Mouse (Mus musculus) heart, postnatal 0 days (tissue): Measurements from ENCODE around the gene Tmsb10. TPM values are rescaled to one million over a fixed set of nuclear protein-coding genes. Genes with fewer than 3 reads are reported as not detected.

Source experiments
- ATAC-seq: fragments of 200-750 bp; cut with Nextera tagmentation; 2 replicates; pipeline ENCODE4 v1.8.0; 2017; ENCODE audit warnings: low read depth, moderate number of reproducible peaks, moderate library complexity; ENCODE audit not compliant: insufficient read depth
- DNase-seq: peaks from one replicate; pipeline ENCODE4 v3.0.0-alpha.2; 2016; ENCODE audit warnings: low spot score
- H3K27ac ChIP-seq: fragments of 300-500 bp; sonication (generic); 2 replicates; pipeline ENCODE4 v1.5.1; 2014; ENCODE audit warnings: low read depth, mild to moderate bottlenecking
- H3K27me3 ChIP-seq: fragments of 300-500 bp; sonication (generic); 2 replicates; pipeline ENCODE4 v1.6.1; 2014; ENCODE audit warnings: low read length, mixed read lengths; ENCODE audit not compliant: control insufficient read depth, insufficient read depth
- H3K36me3 ChIP-seq: fragments of 300-500 bp; sonication (generic); replicated peaks from 2 replicates; pipeline ENCODE4 v1.6.1; 2014; ENCODE audit warnings: low read length, mixed read lengths; ENCODE audit not compliant: control insufficient read depth, insufficient read depth
- H3K4me1 ChIP-seq: fragments of 300-500 bp; sonication (generic); 2 replicates; pipeline ENCODE4 v1.6.1; 2014; ENCODE audit warnings: antibody characterized with exemption; ENCODE audit not compliant: control insufficient read depth, insufficient read depth
- H3K4me2 ChIP-seq: fragments of 300-500 bp; sonication (generic); 2 replicates; pipeline ENCODE4 v1.6.1; 2014; ENCODE audit warnings: low read depth, mild to moderate bottlenecking, low read length, moderate library complexity
- H3K4me3 ChIP-seq: fragments of 300-500 bp; sonication (generic); 2 replicates; pipeline ENCODE4 v1.5.1; 2014; ENCODE audit warnings: low read depth, low read length
- H3K9ac ChIP-seq: fragments of 300-500 bp; sonication (generic); replicated peaks from 2 replicates; pipeline ENCODE4 v1.6.1; 2014; ENCODE audit warnings: low read depth, low read length, mixed read lengths
- H3K9me3 ChIP-seq: fragments of 300-500 bp; sonication (generic); replicated peaks from 2 replicates; pipeline ENCODE4 v1.6.1; 2016; ENCODE audit warnings: low read length; ENCODE audit not compliant: control insufficient read depth
- CTCF ChIP-seq: IDR thresholded peaks from 2 replicates; pipeline ENCODE4 v1.5.1; 2016; ENCODE audit warnings: antibody characterized with exemption, control low read depth, low read depth
- EP300 ChIP-seq: IDR thresholded peaks from 2 replicates; pipeline ENCODE4 v1.6.1; 2016; ENCODE audit warnings: antibody characterized with exemption, low read depth
- WGBS: fragments of 180-500 bp; shearing (Covaris S2); extraction: QIAGEN DNeasy Blood & Tissue Kit; methylation state at CpG from one replicate; pipeline ENCODE4 v1.1.7; 2014; 5-methylcytosine and 5-hydroxymethylcytosine counted together
- polyA plus RNA-seq: library from polyadenylated mRNA; unstranded; fragments of >200 nt; fragmentation: Nextera tagmentation; extraction: Ambion mirVana; gene quantifications from 2 replicates; pipeline ENCODE4 v1.2.1, GENCODE M21; 2015
- total RNA-seq: library from RNA; depleted of rRNA; stranded (reverse); fragments of >200 nt; gene quantifications from 2 replicates; pipeline ENCODE4 v1.2.3, GENCODE M21; 2014; ENCODE audit warnings: low replicate concordance; rRNA removed

Gene Tmsb10
- total and polyA plus RNA-seq, 2 experiments from 2014 or later = 43.7 to 1,264 TPM

- H3K4me1 ChIP-seq = no peaks in the 10 kb centered on the region
- ATAC-seq (no peak), DNase-seq (no peak)
- H3K36me3 ChIP-seq = no peaks in the 10 kb centered on the region
- no peaks in the 10 kb centered on the region for H3K27me3 ChIP-seq
- H3K4me3 ChIP-seq = no peak overlapping the region
- H3K9me3 ChIP-seq = no peaks in the 10 kb centered on the region
- H3K4me2 ChIP-seq = no peak overlapping the region
- TF ChIP-seq CTCF (no peak), EP300 (no peak)
- H3K9ac ChIP-seq = no peak overlapping the region
- WGBS = 65% methylated on average over 9 of the region's 9 CpGs
- H3K27ac ChIP-seq = no peak overlapping the region
These were observed 40.0 kb downstream of the Tmsb10 start for GRCm38 (mm10) chr6:72918510-72919033.

GRCm38 (mm10) chr6:72916330-72916729, 42.2 kb downstream of the Tmsb10 start:
- Histone ChIP-seq H3K4me2 (no peak overlapping the region), H3K36me3 (no peaks in the 10 kb centered on the region), H3K9me3 (no peaks in the 10 kb centered on the region), H3K9ac (no peak overlapping the region), H3K4me3 (no peak overlapping the region), H3K4me1 (no peaks in the 10 kb centered on the region), H3K27ac (no peak overlapping the region), H3K27me3 (no peaks in the 10 kb centered on the region)
- no peak for TF ChIP-seq CTCF
- no peak for ATAC-seq
- DNase-seq = no peak
- 81% methylated on average over 7 of the region's 7 CpGs for WGBS

- WGBS = 76% methylated on average over 6 of the region's 6 CpGs
- Histone ChIP-seq H3K36me3 (no peaks in the 10 kb centered on the region), H3K4me3 (no peak overlapping the region), H3K27ac (no peak overlapping the region), H3K9me3 (0 out of 2 replicates have a peak, but pooled peaks cover 4% of the 10 kb centered on the region), H3K4me1 (no peaks in the 10 kb centered on the region), H3K9ac (no peak overlapping the region), H3K27me3 (no peaks in the 10 kb centered on the region), H3K4me2 (no peak overlapping the region)
- DNase-seq = no peak
- TF ChIP-seq EP300 = no peak
- TF ChIP-seq CTCF = no peak
- no peak for ATAC-seq
These were observed 44.3 kb downstream of the Tmsb10 start for GRCm38 (mm10) chr6:72914087-72914749.

GRCm38 (mm10) chr6:72911261-72911660, 47.3 kb downstream of the Tmsb10 start:
- Histone ChIP-seq H3K36me3 (no peaks in the 10 kb centered on the region), H3K9me3 (0 out of 2 replicates have a peak, but pooled peaks cover 4% of the 10 kb centered on the region), H3K27me3 (no peaks in the 10 kb centered on the region), H3K27ac (no peak overlapping the region), H3K9ac (no peak overlapping the region), H3K4me2 (no peak overlapping the region), H3K4me3 (no peak overlapping the region), H3K4me1 (no peaks in the 10 kb centered on the region)
- ATAC-seq = no peak
- WGBS = 55% methylated on average over 4 of the region's 4 CpGs
- no peak for DNase-seq
- no peak for TF ChIP-seq EP300
- TF ChIP-seq CTCF = no peak

Other genes starting within 250 kb of the Tmsb10 start
- gene Tcf7l1, start 169.5 kb downstream of the Tmsb10 start, total RNA-seq = 1.3 and 8.8 TPM in 2 replicates
- 9.0 and 9.2 TPM in 2 replicates for gene Tcf7l1, start 169.5 kb downstream of the Tmsb10 start, polyA plus RNA-seq
- gene Kcmf1, start 58.8 kb downstream of the Tmsb10 start, total RNA-seq = 88.7 and 93.7 TPM in 2 replicates
- 43.7 and 52.1 TPM in 2 replicates for gene Kcmf1, start 58.8 kb downstream of the Tmsb10 start, polyA plus RNA-seq